Mouse (Mus musculus) heart, adult 2 months (tissue): ENCODE measurements around the gene 2610318N02Rik.

Experiments used
- CTCF ChIP-seq: fragments of 200-600 bp; IDR thresholded peaks from 2 replicates; pipeline ENCODE4 v1.8.1; 2022; ENCODE audit warnings: antibody characterized with exemption, mild to moderate bottlenecking, moderate library complexity
- POLR2A ChIP-seq: fragments of 200-500 bp; IDR thresholded peaks from 2 replicates; pipeline ENCODE4 v1.6.1; 2011; ENCODE audit warnings: mild to moderate bottlenecking, low read depth, low read length, control low read depth; ENCODE audit not compliant: insufficient read depth

DNA sequence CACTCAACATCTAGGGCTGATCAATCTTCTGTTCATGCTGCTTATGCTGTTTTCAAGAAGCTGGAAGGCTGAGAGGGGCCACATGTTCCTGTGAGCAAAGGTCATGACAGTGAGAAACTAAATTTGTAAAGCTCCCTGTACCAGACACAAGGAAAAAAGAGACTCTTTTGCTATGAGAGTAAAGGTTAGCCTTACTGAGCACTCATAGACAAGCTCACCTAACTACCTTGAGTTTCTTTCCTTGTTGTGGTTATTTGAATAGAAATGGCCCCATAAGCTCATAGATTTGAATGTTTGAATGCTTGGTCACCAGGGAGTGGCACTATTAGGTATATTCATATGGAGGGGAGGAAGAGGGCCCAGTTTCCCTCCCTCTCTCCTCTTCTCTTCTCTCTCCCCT, 42.2 kb upstream of the 2610318N02Rik start:
- TF ChIP-seq CTCF (no peak), POLR2A (no peak)
